Mouse (Mus musculus) C2C12 (cell line): ENCODE results near the gene Iqgap1.

Experiments used
- CEBPB ChIP-seq: IDR thresholded peaks from one replicate; pipeline ENCODE4 v1.6.1; 2011; ENCODE audit warnings: low read depth, mild to moderate bottlenecking, control low read depth, moderate library complexity
- CTCF ChIP-seq: IDR thresholded peaks from one replicate; pipeline ENCODE4 v1.5.1; 2011; ENCODE audit not compliant: control insufficient read depth, insufficient read depth, insufficient read length
- MAX ChIP-seq: IDR thresholded peaks from one replicate; pipeline ENCODE4 v1.6.1; 2011; ENCODE audit warnings: mild to moderate bottlenecking, control low read depth
- USF1 ChIP-seq: IDR thresholded peaks from one replicate; pipeline ENCODE4 v1.6.1; 2011; ENCODE audit warnings: low read depth, mild to moderate bottlenecking, control low read depth, moderate library complexity

- TF ChIP-seq CTCF (no peak), CEBPB (no peak), MAX (no peak), USF1 (no peak)
Measured at GRCm38 (mm10) chr7:80689221-80689591, 136.6 kb downstream of the Iqgap1 start.
